Mouse (Mus musculus) heart, embryonic 13.5 days (tissue): Measurements from ENCODE around the gene Cep78. TPM values are rescaled to one million over a fixed set of nuclear protein-coding genes. Genes with fewer than 3 reads are reported as not detected.

Experiments
- ATAC-seq: fragments of 200-750 bp; cut with Nextera tagmentation; 2 replicates; pipeline ENCODE4 v1.8.0; 2017; ENCODE audit warnings: moderate TSS enrichment; ENCODE audit not compliant: insufficient number of reproducible peaks, low FRiP score, low TSS enrichment; ENCODE audit errors: extremely low read depth
- H3K27ac ChIP-seq: fragments of 300-500 bp; sonication (generic); replicated peaks from 2 replicates; pipeline ENCODE4 v1.5.1; 2015; ENCODE audit warnings: moderate library complexity, mild to moderate bottlenecking, inconsistent platforms
- H3K27me3 ChIP-seq: fragments of 300-500 bp; sonication (generic); replicated peaks from 2 replicates; pipeline ENCODE4 v1.6.1; 2015; ENCODE audit warnings: mild to moderate bottlenecking, inconsistent platforms
- H3K36me3 ChIP-seq: fragments of 300-500 bp; sonication (generic); 2 replicates; pipeline ENCODE4 v1.6.1; 2015; ENCODE audit warnings: mild to moderate bottlenecking, inconsistent platforms
- H3K4me1 ChIP-seq: fragments of 300-500 bp; sonication (generic); 2 replicates; pipeline ENCODE4 v1.6.1; 2015; ENCODE audit warnings: inconsistent platforms
- H3K4me2 ChIP-seq: fragments of 300-500 bp; sonication (generic); 2 replicates; pipeline ENCODE4 v1.6.1; 2015; ENCODE audit warnings: inconsistent platforms, mild to moderate bottlenecking, moderate library complexity
- H3K4me3 ChIP-seq: fragments of 300-500 bp; sonication (generic); 2 replicates; pipeline ENCODE4 v1.5.1; 2015; ENCODE audit warnings: moderate library complexity, mild to moderate bottlenecking, inconsistent platforms
- H3K9ac ChIP-seq: fragments of 300-500 bp; sonication (generic); 2 replicates; pipeline ENCODE4 v1.6.1; 2015; ENCODE audit warnings: inconsistent platforms, mild to moderate bottlenecking, moderate library complexity
- H3K9me3 ChIP-seq: fragments of 300-500 bp; sonication (generic); 2 replicates; pipeline ENCODE4 v1.6.1; 2016; ENCODE audit warnings: inconsistent platforms
- WGBS: fragments of 180-500 bp; shearing (Covaris S2); methylation state at CpG from one replicate; pipeline ENCODE4 v1.1.7; 2015; ENCODE audit warnings: mixed read lengths; 5-methylcytosine and 5-hydroxymethylcytosine counted together
- polyA plus RNA-seq: library from polyadenylated mRNA; unstranded; fragments of >200 nt; fragmentation: Nextera tagmentation; extraction: Ambion mirVana; gene quantifications from 2 replicates; pipeline ENCODE4 v1.2.1, GENCODE M21; 2015

Gene Cep78
- polyA plus RNA-seq, 1 experiment from 2014 or later: 12.9 TPM

- Histone ChIP-seq H3K4me1 (no peaks in the 10 kb centered on the region), H3K4me3 (no peak overlapping the region), H3K36me3 (peaks cover 57% of the 10 kb centered on the region), H3K27me3 (no peaks in the 10 kb centered on the region), H3K9me3 (no peaks in the 10 kb centered on the region), H3K27ac (no peak overlapping the region), H3K9ac (no peak overlapping the region), H3K4me2 (no peak overlapping the region)
- ATAC-seq: no peak
- WGBS: 90% methylated on average over 7 of the region's 7 CpGs
Observed at GRCm38 (mm10) chr19:15964533-15964932, 20.3 kb downstream of the Cep78 start.

GRCm38 (mm10) chr19:15963011-15963695 is 21.6 kb downstream of the Cep78 start:
- Histone ChIP-seq H3K36me3 (peaks cover 55% of the 10 kb centered on the region), H3K27me3 (no peaks in the 10 kb centered on the region), H3K27ac (no peak overlapping the region), H3K4me1 (no peaks in the 10 kb centered on the region), H3K9ac (no peak overlapping the region), H3K4me2 (no peak overlapping the region), H3K4me3 (no peak overlapping the region), H3K9me3 (no peaks in the 10 kb centered on the region)
- WGBS: 83% methylated on average over 17 of the region's 17 CpGs
- ATAC-seq: no peak

GRCm38 (mm10) chr19:15962313-15962712 is 22.5 kb downstream of the Cep78 start:
- H3K27me3 ChIP-seq: no peaks in the 10 kb centered on the region

DNA sequence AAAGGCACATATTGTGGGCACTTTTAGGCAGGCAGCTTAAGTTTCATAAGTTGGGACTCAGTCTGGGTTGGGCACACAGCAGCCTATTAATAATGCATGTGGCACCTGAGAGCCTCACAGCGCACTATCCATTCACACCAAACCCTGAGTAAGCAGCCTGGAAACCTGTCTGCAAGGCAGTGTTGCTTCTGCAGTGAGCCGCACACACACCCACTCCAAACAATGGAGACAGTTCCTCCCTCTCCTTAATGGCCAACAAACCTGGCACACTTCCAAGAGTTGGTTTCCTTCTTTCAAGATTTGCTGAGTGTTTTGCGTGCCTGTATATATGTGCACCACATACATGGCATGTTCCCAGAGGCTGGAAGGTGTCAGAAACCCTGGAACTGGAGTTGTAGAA is 34.6 kb downstream of the Cep78 start:
- ATAC-seq: no peak
- H3K36me3 ChIP-seq: peaks cover 8% of the 10 kb centered on the region
- H3K9ac ChIP-seq: no peak overlapping the region
- no peaks in the 10 kb centered on the region for H3K27me3 ChIP-seq
- H3K4me2 ChIP-seq: no peak overlapping the region
- H3K9me3 ChIP-seq: no peaks in the 10 kb centered on the region
- WGBS: 61% methylated on average over 3 of the region's 3 CpGs
- no peaks in the 10 kb centered on the region for H3K4me1 ChIP-seq
- no peak overlapping the region for H3K4me3 ChIP-seq
- no peak overlapping the region for H3K27ac ChIP-seq

More at GRCm38 (mm10) chr19:15962313-15962712, 22.5 kb downstream of the Cep78 start:
- H3K9me3 ChIP-seq: no peaks in the 10 kb centered on the region
- 0 out of 2 replicates have a peak overlapping the region, but pooled peaks have one; percentile 1 for H3K4me2 ChIP-seq
- WGBS: 67% methylated on average over 13 of the region's 13 CpGs
- H3K9ac ChIP-seq: no peak overlapping the region
- no peak overlapping the region for H3K27ac ChIP-seq
- H3K4me3 ChIP-seq: no peak overlapping the region
- H3K4me1 ChIP-seq: no peaks in the 10 kb centered on the region
- peaks cover 50% of the 10 kb centered on the region for H3K36me3 ChIP-seq
- no peak for ATAC-seq

GRCm38 (mm10) chr19:15948867-15949266 is 35.9 kb downstream of the Cep78 start:
- H3K4me2 ChIP-seq: no peak overlapping the region
- no peak overlapping the region for H3K27ac ChIP-seq
- no peaks in the 10 kb centered on the region for H3K27me3 ChIP-seq
- no peak overlapping the region for H3K9ac ChIP-seq
- no peak overlapping the region for H3K4me3 ChIP-seq
- 64% methylated on average over 1 of the region's 1 CpGs for WGBS
- no peaks in the 10 kb centered on the region for H3K9me3 ChIP-seq
- no peak for ATAC-seq
- no peaks in the 10 kb centered on the region for H3K36me3 ChIP-seq
- H3K4me1 ChIP-seq: no peaks in the 10 kb centered on the region

GRCm38 (mm10) chr19:15948426-15948825 is 36.4 kb downstream of the Cep78 start:
- 76% methylated on average over 7 of the region's 7 CpGs for WGBS
- H3K27ac ChIP-seq: no peak overlapping the region
- no peaks in the 10 kb centered on the region for H3K4me1 ChIP-seq
- H3K27me3 ChIP-seq: no peaks in the 10 kb centered on the region
- H3K4me3 ChIP-seq: no peak overlapping the region
- no peak for ATAC-seq
- H3K9me3 ChIP-seq: no peaks in the 10 kb centered on the region
- H3K4me2 ChIP-seq: no peak overlapping the region
- H3K9ac ChIP-seq: no peak overlapping the region
- H3K36me3 ChIP-seq: no peaks in the 10 kb centered on the region

DNA sequence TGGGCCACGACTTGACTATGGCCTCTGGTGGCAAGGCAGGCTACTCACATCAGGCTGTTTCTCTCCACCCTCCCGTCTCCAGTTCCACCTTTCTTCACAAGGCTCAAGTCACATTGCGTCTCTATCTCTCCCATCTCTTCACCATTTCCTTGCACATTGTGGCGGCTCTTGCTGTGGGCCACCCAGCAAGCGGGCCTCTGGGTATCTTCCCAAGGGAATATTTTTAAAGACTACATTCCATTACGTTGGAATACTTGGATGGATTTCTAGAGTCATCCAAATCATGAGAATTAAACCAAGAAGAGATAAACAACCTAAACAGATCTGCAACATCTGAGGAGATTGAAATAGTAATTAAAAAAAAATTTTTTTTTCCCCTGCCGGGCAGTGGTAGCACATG is 37.6 kb downstream of the Cep78 start, which contains the start of gene Psat1:
Gene Psat1 (minus strand): TSS at position 101 of the 400 bp plus-strand sequence.
- Histone ChIP-seq H3K9me3 (no peaks in the 10 kb centered on the region), H3K36me3 (no peaks in the 10 kb centered on the region), H3K4me3 (no peak within 1 kb of the TSS), H3K27me3 (no peaks in the 10 kb centered on the region), H3K27ac (no peak within 1 kb of the TSS), H3K4me2 (no peak within 1 kb of the TSS), H3K9ac (no peak within 1 kb of the TSS), H3K4me1 (no peaks in the 10 kb centered on the region)
- WGBS: 73% methylated on average over 7 of the region's 7 CpGs
- ATAC-seq: no peak

- ATAC-seq: no peak
- Histone ChIP-seq H3K9me3 (no peaks in the 10 kb centered on the region), H3K4me2 (no peak overlapping the region), H3K27ac (no peak overlapping the region), H3K27me3 (no peaks in the 10 kb centered on the region), H3K36me3 (no peaks in the 10 kb centered on the region), H3K9ac (no peak overlapping the region), H3K4me3 (no peak overlapping the region), H3K4me1 (no peaks in the 10 kb centered on the region)
- 61% methylated on average over 10 of the region's 10 CpGs for WGBS
Observed at GRCm38 (mm10) chr19:15946663-15947062, 38.1 kb downstream of the Cep78 start.

DNA sequence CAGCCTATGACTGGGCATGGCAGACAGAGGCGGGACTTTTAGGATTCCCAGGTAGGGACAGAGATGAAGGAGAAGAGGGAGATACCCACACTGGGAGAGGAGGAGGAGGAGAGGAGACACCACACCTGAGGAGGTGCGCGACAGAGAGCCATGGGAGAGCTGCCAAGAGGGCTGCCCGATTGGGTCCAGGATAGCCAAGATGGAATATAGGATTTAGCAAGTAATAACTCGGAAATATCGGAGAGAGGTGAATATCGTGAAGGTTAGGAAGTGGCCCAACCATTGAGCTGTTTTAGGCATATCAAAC is 41.7 kb downstream of the Cep78 start:
- Histone ChIP-seq H3K9me3 (no peaks in the 10 kb centered on the region), H3K9ac (no peak overlapping the region), H3K27ac (no peak overlapping the region), H3K36me3 (no peaks in the 10 kb centered on the region), H3K4me2 (no peak overlapping the region), H3K4me1 (no peaks in the 10 kb centered on the region), H3K4me3 (no peak overlapping the region), H3K27me3 (no peaks in the 10 kb centered on the region)
- WGBS: 75% methylated on average over 7 of the region's 7 CpGs
- ATAC-seq: no peak

DNA sequence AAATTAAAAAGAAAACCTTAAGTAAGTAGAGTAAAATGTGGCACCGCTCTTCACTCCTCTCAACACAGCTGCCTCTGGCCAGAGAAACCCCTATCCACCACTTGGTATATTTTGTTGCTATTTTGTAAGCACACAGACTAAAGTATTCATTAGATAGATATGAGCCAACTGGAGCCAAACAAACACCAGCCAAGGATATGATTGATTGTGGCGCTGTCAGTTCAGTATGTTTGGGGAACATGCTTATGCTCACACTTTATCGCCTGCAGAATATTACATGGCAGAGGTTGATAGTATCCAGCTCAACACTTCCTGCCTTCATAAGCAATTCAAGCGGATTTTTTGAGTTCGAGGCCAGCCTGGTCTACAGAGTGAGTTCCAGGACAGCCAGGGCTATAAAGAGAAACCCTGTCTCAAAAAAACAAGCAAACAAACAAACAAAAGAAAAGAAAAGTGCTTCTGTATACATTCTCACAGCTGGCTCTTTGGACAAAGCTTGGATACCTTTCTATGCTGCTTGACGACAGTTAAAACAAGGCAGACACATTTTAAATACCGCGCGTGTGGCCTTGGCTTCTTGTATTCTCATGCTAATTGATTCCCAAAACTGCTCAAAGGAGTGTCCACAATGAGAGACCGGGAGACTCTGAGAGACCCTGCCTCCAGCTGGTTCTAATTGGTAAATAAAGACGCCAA is 42.2 kb downstream of the Cep78 start:
- H3K27me3 ChIP-seq: no peaks in the 10 kb centered on the region
- no peak overlapping the region for H3K27ac ChIP-seq
- no peak overlapping the region for H3K9ac ChIP-seq
- no peaks in the 10 kb centered on the region for H3K4me1 ChIP-seq
- no peaks in the 10 kb centered on the region for H3K9me3 ChIP-seq
- no peak overlapping the region for H3K4me3 ChIP-seq
- ATAC-seq: no peak
- 65% methylated on average over 11 of the region's 11 CpGs for WGBS
- no peak overlapping the region for H3K4me2 ChIP-seq
- H3K36me3 ChIP-seq: no peaks in the 10 kb centered on the region

DNA sequence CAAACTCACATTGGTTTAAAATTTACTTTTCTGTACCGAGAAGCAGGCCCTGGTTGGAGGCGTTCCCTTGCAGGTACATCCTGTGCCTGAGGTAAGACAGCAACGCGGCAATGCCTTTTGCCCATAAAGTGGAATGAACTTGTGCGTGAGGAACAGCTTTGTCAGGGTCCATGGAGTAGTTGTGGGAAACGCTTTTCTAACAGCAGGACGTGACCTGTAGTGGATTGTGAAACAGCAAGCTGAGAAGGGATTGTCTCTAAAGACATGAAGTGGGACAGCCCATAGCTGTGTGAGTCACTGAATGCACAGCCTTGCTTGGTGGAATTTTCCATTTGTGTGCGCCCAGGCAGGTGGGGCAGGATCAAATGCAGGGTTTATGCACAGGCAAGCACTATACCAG is 43.4 kb downstream of the Cep78 start:
- Histone ChIP-seq H3K4me1 (no peaks in the 10 kb centered on the region), H3K4me3 (no peak overlapping the region), H3K27ac (no peak overlapping the region), H3K36me3 (no peaks in the 10 kb centered on the region), H3K27me3 (no peaks in the 10 kb centered on the region), H3K9me3 (no peaks in the 10 kb centered on the region), H3K4me2 (no peak overlapping the region), H3K9ac (no peak overlapping the region)
- ATAC-seq: no peak
- WGBS: 66% methylated on average over 8 of the region's 8 CpGs

GRCm38 (mm10) chr19:15925719-15926045 is 59.1 kb downstream of the Cep78 start:
- Histone ChIP-seq H3K4me3 (peak overlapping the region; percentile 75), H3K27me3 (no peaks in the 10 kb centered on the region), H3K9ac (peak overlapping the region; percentile 86), H3K36me3 (peaks cover 2% of the 10 kb centered on the region; the same call in 1 of the 2 replicates), H3K27ac (peak overlapping the region; percentile 93), H3K4me2 (peak overlapping the region; percentile 99), H3K4me1 (peaks cover 29% of the 10 kb centered on the region), H3K9me3 (no peaks in the 10 kb centered on the region)
- WGBS: 7% methylated on average over 4 of the region's 4 CpGs
- ATAC-seq: no peak
